Mouse (Mus musculus): ENCODE results near the gene Fam71f2. TPM values are rescaled to one million over a fixed set of nuclear protein-coding genes. Genes with fewer than 3 reads are reported as not detected.

Gene Fam71f2
- polyA plus RNA-seq, 1 experiment, result not detected

DNA sequence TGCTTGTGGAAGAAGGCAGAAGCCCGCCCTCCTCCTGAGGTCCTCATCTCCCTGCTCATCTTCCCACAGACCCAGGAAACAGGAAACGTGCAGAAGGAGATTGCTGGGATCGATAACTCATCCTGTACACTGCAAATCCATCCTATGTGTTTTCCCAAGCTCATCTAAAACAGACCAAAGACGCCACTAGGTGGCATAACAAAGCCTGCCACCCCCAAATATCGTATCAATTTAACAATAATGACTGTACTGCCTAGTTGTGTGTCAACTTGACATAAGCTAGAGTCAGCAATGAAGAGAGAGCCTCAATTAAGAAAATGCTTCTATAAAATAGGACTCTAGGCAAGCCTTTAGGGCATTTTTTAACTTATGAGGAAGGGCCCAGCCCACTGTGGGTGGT lies 24.3 kb downstream of the Fam71f2 start:
- H3K27ac ChIP-seq (ENCODE audit: insufficient read depth, low read depth, low read length), result no peak overlapping the region

DNA sequence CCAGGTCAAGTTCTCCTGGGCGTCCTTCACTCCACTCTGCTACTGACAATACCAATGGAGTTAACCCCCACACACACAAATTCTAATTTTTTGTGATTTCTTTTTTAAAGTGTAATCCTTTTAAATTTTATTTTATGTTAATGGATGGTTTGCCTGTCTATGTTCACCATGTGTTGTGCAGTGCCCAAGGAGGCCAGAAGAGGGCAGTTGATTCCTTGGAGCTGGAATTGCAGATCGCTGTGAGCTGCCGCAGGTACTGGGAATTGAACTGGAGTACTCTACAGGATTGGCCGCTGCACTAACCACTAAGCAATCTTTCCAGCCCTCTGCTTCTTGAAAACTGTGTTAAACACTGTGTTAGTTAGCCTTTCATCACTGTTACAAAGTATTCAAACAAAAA lies 26.1 kb downstream of the Fam71f2 start:
- peaks cover 8% of the 10 kb centered on the region for H3K4me1 ChIP-seq (ENCODE audit: control insufficient read depth, insufficient read depth, low read length)
- H3K4me3 ChIP-seq (ENCODE audit: insufficient read depth, low read length), result no peak overlapping the region
- H3K27ac ChIP-seq (ENCODE audit: insufficient read depth, low read depth, low read length), result no peak overlapping the region
- no peak for TF ChIP-seq CTCF (IDR thresholded peaks at IDR 0.05; ENCODE audit: low read depth, low read length)
- no peak for TF ChIP-seq POLR2A (IDR thresholded peaks at IDR 0.05; ENCODE audit: borderline replicate concordance, low read depth, low read length)

More for the DNA sequence above, 24.3 kb downstream of the Fam71f2 start:
- Histone ChIP-seq H3K4me1 (ENCODE audit: control insufficient read depth, insufficient read depth, low read length) (peaks cover 8% of the 10 kb centered on the region), H3K4me3 (ENCODE audit: insufficient read depth, low read length) (no peak overlapping the region)
- TF ChIP-seq POLR2A (IDR thresholded peaks at IDR 0.05; ENCODE audit: borderline replicate concordance, low read depth, low read length) (no peak), CTCF (IDR thresholded peaks at IDR 0.05; ENCODE audit: low read depth, low read length) (no peak)

DNA sequence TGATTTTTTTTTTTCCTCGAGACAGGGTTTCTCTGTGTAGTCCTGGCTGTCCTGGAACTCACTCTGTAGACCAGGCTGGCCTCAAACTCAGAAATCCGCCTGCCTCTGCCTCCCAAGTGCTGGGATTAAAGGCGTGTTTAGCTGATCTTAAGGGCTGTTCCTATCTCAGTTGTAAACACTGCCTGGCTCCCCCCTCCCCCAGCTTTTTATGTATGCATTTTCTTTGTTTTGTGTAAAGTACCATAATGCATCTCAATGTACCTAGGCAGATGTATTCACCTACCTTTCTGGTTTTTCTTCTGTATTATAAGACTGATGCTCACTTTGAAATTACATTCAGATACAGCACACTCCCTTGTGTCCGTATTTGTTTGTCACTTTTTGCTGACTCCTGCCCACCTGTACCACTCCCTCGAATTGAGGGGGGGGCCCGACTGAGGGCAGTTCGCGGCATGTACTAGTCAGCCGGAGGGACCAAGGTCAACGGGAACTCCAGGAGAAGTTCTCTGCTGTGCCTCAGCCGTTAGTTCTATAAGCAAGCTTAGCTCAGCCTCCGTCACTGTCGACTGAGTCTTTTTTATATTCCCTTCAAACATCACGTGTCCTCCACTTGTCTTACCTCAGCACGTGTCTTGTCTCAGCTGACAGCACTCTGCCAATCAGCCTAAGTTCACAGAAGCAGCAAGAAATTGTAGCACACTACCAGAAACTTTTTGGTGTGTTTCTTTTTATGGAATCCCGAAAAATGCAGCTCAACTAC lies 29.6 kb downstream of the Fam71f2 start:
- peaks cover 5% of the 10 kb centered on the region; the same call in 1 of the 2 replicates for H3K4me1 ChIP-seq (ENCODE audit: control insufficient read depth, insufficient read depth, low read length)
- H3K27ac ChIP-seq (ENCODE audit: insufficient read depth, low read depth, low read length), result no peak overlapping the region
- TF ChIP-seq CTCF (IDR thresholded peaks at IDR 0.05; ENCODE audit: low read depth, low read length), result no peak
- TF ChIP-seq POLR2A (IDR thresholded peaks at IDR 0.05; ENCODE audit: borderline replicate concordance, low read depth, low read length), result no peak
- H3K4me3 ChIP-seq (ENCODE audit: insufficient read depth, low read length), result no peak overlapping the region

DNA sequence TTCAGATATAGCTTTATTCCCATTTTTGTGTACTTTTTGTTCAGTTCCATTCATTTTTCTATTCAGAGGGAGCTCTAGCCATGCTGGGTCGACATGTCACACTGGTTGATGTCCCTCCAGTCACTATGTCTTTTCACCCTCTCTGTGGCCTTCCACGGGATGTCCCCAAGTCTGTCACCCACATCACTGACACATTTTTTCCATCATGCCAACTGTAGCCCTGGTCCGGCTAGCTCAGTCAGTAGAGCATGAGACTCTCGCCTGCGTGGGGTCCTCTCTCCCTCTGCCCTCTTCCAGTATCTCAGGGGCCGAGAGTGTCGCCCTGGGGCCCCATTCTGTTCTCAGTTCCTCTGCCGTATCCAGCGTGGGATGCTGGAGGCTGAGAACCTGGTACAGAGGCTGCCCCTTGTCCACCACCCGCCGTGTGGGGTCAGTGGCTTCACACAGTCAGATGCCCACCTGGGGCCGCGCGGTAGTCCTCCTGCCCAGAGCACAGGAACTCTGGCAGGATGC lies 34.4 kb downstream of the Fam71f2 start:
- Histone ChIP-seq H3K4me3 (ENCODE audit: insufficient read depth, low read length) (no peak overlapping the region), H3K27ac (ENCODE audit: insufficient read depth, low read depth, low read length) (no peak overlapping the region), H3K4me1 (ENCODE audit: control insufficient read depth, insufficient read depth, low read length) (peaks cover 16% of the 10 kb centered on the region)
- TF ChIP-seq CTCF (IDR thresholded peaks at IDR 0.05; ENCODE audit: low read depth, low read length), result no peak
- TF ChIP-seq POLR2A (IDR thresholded peaks at IDR 0.05; ENCODE audit: borderline replicate concordance, low read depth, low read length), result no peak

DNA sequence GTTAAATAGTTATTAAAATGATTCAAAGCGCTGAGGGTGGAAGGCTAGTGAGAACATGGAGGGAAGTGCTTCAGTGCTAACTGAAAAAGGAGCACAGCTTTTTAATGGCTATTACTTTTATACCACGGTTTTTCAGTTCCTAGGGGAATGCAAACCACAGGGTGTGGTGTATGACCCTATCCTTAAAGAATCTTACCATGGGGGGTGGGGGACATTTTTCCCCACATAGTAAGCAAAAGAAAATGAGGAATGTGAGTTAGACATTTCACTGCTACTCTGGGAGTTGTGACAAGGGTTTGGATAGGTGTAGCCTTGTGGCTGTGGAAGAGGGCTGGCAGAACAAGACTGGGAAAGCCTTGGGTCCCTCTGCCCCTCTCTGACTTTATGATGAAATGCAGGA lies 37.9 kb downstream of the Fam71f2 start:
- TF ChIP-seq CTCF (IDR thresholded peaks at IDR 0.05; ENCODE audit: low read depth, low read length) (no peak), POLR2A (IDR thresholded peaks at IDR 0.05; ENCODE audit: borderline replicate concordance, low read depth, low read length) (no peak)
- Histone ChIP-seq H3K4me1 (ENCODE audit: control insufficient read depth, insufficient read depth, low read length) (peaks cover 21% of the 10 kb centered on the region), H3K27ac (ENCODE audit: insufficient read depth, low read depth, low read length) (no peak overlapping the region), H3K4me3 (ENCODE audit: insufficient read depth, low read length) (no peak overlapping the region)

DNA sequence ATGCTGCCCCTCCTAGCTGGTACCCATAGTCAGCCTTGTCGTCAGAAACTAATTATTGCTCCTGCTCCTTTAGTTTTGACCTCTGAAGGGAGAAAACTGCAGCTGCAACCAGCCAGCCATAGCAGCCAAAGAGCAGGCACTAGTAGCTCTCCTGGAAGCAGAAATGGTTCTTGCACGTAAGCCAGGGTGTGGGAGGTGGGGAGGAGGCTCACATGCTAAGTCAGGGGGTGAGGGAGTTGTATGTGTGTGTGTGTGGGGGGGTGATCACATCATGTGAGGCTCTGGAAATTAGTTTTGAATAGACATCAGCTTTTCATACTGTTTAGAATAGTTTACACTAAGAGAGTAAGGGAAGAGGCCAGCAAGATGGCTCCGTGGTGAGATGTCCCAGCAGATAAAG lies 38.5 kb downstream of the Fam71f2 start:
- Histone ChIP-seq H3K27ac (ENCODE audit: insufficient read depth, low read depth, low read length) (no peak overlapping the region), H3K4me1 (ENCODE audit: control insufficient read depth, insufficient read depth, low read length) (peaks cover 26% of the 10 kb centered on the region), H3K4me3 (ENCODE audit: insufficient read depth, low read length) (no peak overlapping the region)
- no peak for TF ChIP-seq CTCF (IDR thresholded peaks at IDR 0.05; ENCODE audit: low read depth, low read length)

DNA sequence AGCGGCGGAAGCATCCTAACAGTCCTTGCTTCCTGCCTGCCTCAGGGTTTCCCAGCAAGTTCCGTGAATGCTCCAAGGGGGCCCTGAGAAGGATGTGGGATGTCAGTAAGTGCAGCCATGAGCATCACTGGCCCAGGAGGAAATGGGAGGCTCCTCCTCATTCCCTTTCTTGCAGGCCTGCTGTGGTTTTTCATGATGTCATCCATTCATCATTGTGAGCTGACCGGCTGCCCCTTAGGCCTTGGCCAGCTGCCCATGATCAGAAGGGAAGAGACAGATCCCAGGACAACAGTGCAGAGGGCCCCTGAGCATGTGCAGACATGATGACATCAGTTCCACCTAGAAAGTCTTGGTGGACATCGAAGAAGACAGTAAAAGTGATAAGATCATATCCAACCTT lies 39.5 kb downstream of the Fam71f2 start, which contains the start of gene Fam71f1:
Gene Fam71f1, plus strand, starts transcription at position 262 of the 400 bp plus-strand sequence.
- Histone ChIP-seq H3K27ac (ENCODE audit: insufficient read depth, low read depth, low read length) (no peak within 1 kb of the TSS), H3K4me3 (ENCODE audit: insufficient read depth, low read length) (no peak within 1 kb of the TSS), H3K4me1 (ENCODE audit: control insufficient read depth, insufficient read depth, low read length) (peaks cover 30% of the 10 kb centered on the region)
- no peak for TF ChIP-seq CTCF (IDR thresholded peaks at IDR 0.05; ENCODE audit: low read depth, low read length)
- no peak for TF ChIP-seq POLR2A (IDR thresholded peaks at IDR 0.05; ENCODE audit: borderline replicate concordance, low read depth, low read length)

DNA sequence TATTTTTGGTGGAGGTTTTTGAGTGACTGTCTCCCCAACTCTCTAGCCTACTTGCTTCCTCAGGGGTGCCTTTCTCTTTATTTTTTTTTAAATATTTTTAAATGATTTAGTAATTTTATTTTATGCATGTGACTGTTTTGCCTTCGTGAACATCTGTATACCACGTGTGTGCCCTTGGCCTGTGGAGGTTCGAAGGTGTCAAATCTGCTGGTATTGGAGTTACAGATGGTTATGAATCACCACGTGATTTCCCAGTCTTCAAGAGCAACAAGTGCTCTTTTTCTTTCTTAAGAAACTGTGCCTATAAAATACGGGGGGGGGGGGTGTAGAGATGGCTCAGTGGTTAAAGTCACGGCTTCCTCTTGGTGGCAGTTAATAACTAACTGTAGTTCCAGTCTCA lies 42.2 kb downstream of the Fam71f2 start:
- no peak for TF ChIP-seq POLR2A (IDR thresholded peaks at IDR 0.05; ENCODE audit: borderline replicate concordance, low read depth, low read length)
- no peak for TF ChIP-seq CTCF (IDR thresholded peaks at IDR 0.05; ENCODE audit: low read depth, low read length)
- Histone ChIP-seq H3K27ac (ENCODE audit: insufficient read depth, low read depth, low read length) (no peak overlapping the region), H3K4me3 (ENCODE audit: insufficient read depth, low read length) (no peak overlapping the region), H3K4me1 (ENCODE audit: control insufficient read depth, insufficient read depth, low read length) (peaks cover 19% of the 10 kb centered on the region)

DNA sequence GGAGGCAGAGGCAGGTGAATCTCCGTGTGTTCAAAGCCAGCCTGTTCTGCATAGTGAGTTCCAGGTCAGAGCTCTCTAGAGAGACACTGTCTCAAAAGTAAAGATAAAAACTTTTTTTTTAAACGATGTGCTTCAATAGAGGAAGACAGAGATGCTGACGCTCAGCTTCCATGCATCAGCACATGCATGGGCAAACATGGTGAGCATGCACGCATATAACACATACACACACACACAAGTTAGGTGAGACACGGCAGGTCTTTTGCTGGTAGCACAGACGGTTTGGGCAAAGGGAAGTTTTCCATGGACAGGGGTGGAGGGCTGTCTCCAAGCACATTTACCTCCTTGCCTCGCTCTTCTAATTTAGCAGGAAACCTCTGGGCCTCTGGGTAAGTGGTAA lies 42.8 kb downstream of the Fam71f2 start:
- no peak for TF ChIP-seq CTCF (IDR thresholded peaks at IDR 0.05; ENCODE audit: low read depth, low read length)
- no peak for TF ChIP-seq POLR2A (IDR thresholded peaks at IDR 0.05; ENCODE audit: borderline replicate concordance, low read depth, low read length)
- H3K4me3 ChIP-seq (ENCODE audit: insufficient read depth, low read length), result no peak overlapping the region
- H3K4me1 ChIP-seq (ENCODE audit: control insufficient read depth, insufficient read depth, low read length), result peaks cover 19% of the 10 kb centered on the region
- H3K27ac ChIP-seq (ENCODE audit: insufficient read depth, low read depth, low read length), result no peak overlapping the region

DNA sequence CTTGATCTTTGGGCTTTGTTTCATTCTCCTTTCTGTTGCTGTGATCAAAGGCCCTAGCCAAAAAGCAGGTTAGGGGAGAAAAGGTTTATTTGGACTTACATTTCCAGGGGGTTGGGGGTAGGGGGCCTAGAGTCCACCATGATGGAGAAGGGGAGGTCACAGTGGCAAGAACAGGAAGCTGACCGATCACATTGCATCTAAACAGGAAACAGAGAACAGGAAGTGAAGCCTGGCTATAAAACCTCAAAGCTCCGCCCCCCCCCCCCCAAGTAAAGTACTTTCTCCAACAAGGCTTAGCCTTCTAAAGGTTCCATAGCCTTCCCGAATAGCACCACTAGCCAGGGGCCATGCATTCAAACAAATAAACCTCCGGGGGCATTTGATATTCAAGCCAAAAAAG lies 43.3 kb downstream of the Fam71f2 start:
- Histone ChIP-seq H3K4me3 (ENCODE audit: insufficient read depth, low read length) (no peak overlapping the region), H3K4me1 (ENCODE audit: control insufficient read depth, insufficient read depth, low read length) (peaks cover 19% of the 10 kb centered on the region), H3K27ac (ENCODE audit: insufficient read depth, low read depth, low read length) (no peak overlapping the region)
- TF ChIP-seq POLR2A (IDR thresholded peaks at IDR 0.05; ENCODE audit: borderline replicate concordance, low read depth, low read length) (no peak), CTCF (IDR thresholded peaks at IDR 0.05; ENCODE audit: low read depth, low read length) (no peak)
